Mouse (Mus musculus) liver, postnatal 0 days (tissue): Measurements from ENCODE around the gene Bcl2l11. TPM values are rescaled to one million over a fixed set of nuclear protein-coding genes. Genes with fewer than 3 reads are reported as not detected.

Experiments
- ATAC-seq: fragments of 200-750 bp; cut with Nextera tagmentation; 2 replicates; pipeline ENCODE4 v1.8.0; 2017; ENCODE audit warnings: mild to moderate bottlenecking, moderate library complexity
- DNase-seq: peaks from one replicate; pipeline ENCODE4 v3.0.0-alpha.2; 2016
- H3K27ac ChIP-seq: fragments of 300-500 bp; sonication (generic); 2 replicates; pipeline ENCODE4 v1.5.1; 2014; ENCODE audit warnings: antibody characterized with exemption, moderate library complexity, mild to moderate bottlenecking, low read depth
- H3K27me3 ChIP-seq: fragments of 300-500 bp; sonication (generic); 2 replicates; pipeline ENCODE4 v1.6.1; 2014; ENCODE audit warnings: low read length, control low read depth, mixed read lengths; ENCODE audit not compliant: insufficient read depth
- H3K36me3 ChIP-seq: fragments of 300-500 bp; sonication (generic); replicated peaks from 2 replicates; pipeline ENCODE4 v1.6.1; 2014; ENCODE audit warnings: mild to moderate bottlenecking, control low read depth, low read length, moderate library complexity, mixed read lengths; ENCODE audit not compliant: insufficient read depth
- H3K4me1 ChIP-seq: fragments of 300-500 bp; sonication (generic); 2 replicates; pipeline ENCODE4 v1.6.1; 2014; ENCODE audit warnings: antibody characterized with exemption, mild to moderate bottlenecking, control low read depth; ENCODE audit not compliant: insufficient read depth
- H3K4me2 ChIP-seq: fragments of 300-500 bp; sonication (generic); 2 replicates; pipeline ENCODE4 v1.6.1; 2014; ENCODE audit warnings: low read depth, mild to moderate bottlenecking, low read length, moderate library complexity, mixed read lengths
- H3K4me3 ChIP-seq: fragments of 300-500 bp; sonication (generic); 2 replicates; pipeline ENCODE4 v1.5.1; 2014; ENCODE audit warnings: low read depth, low read length
- H3K9ac ChIP-seq: fragments of 300-500 bp; sonication (generic); replicated peaks from 2 replicates; pipeline ENCODE4 v1.6.1; 2014; ENCODE audit warnings: mild to moderate bottlenecking, moderate library complexity
- H3K9me3 ChIP-seq: fragments of 300-500 bp; sonication (generic); 2 replicates; pipeline ENCODE4 v1.6.1; 2016; ENCODE audit warnings: mild to moderate bottlenecking, control low read depth, low read length, mixed read lengths
- CTCF ChIP-seq: sonication (generic); IDR thresholded peaks from 2 replicates; pipeline ENCODE4 v1.5.1; 2016; ENCODE audit warnings: antibody characterized with exemption, low read depth
- EP300 ChIP-seq: IDR thresholded peaks from 2 replicates; pipeline ENCODE4 v1.6.1; 2016; ENCODE audit warnings: antibody characterized with exemption, low read depth, mild to moderate bottlenecking
- WGBS: fragments of 180-500 bp; shearing (Covaris S2); extraction: QIAGEN DNeasy Blood & Tissue Kit; methylation state at CpG from one replicate; pipeline ENCODE4 v1.1.7; 2014; ENCODE audit not compliant: insufficient replicate concordance; 5-methylcytosine and 5-hydroxymethylcytosine counted together
- polyA plus RNA-seq: library from polyadenylated mRNA; unstranded; fragments of >200 nt; fragmentation: Nextera tagmentation; extraction: Ambion mirVana; gene quantifications from 2 replicates; pipeline ENCODE4 v1.2.1, GENCODE M21; 2015

Gene Bcl2l11
- polyA plus RNA-seq, 1 experiment from 2014 or later: 6.5 TPM

DNA sequence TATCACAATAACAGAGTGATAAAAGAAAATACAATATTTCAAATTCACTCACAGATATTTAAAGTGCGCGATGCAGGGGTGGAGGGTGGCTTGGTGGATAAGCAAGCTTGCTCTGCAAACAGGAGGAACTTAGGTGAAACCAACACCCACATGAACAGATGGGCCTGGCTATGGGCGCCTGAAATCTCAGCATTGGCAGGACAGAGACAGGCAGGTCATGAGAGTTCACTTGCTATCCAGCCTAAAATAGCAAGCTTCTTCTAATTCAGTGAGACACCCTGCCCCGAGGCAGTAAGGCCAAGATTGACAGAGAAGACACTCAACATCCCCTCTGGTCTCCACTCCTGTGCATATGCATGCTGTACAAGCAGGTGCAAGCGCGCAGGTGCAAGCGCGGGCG lies 23.8 kb upstream of the Bcl2l11 start:
- TF ChIP-seq CTCF (no peak), EP300 (no peak)
- H3K4me3 ChIP-seq: no peak overlapping the region
- no peaks in the 10 kb centered on the region for H3K9me3 ChIP-seq
- H3K4me1 ChIP-seq: 0 out of 2 replicates have a peak, but pooled peaks cover 4% of the 10 kb centered on the region
- WGBS: 85% methylated on average over 9 of the region's 9 CpGs
- H3K4me2 ChIP-seq: no peak overlapping the region
- ATAC-seq (no peak), DNase-seq (no peak)
- H3K36me3 ChIP-seq: no peaks in the 10 kb centered on the region
- no peak overlapping the region for H3K9ac ChIP-seq
- H3K27ac ChIP-seq: no peak overlapping the region
- H3K27me3 ChIP-seq: no peaks in the 10 kb centered on the region

DNA sequence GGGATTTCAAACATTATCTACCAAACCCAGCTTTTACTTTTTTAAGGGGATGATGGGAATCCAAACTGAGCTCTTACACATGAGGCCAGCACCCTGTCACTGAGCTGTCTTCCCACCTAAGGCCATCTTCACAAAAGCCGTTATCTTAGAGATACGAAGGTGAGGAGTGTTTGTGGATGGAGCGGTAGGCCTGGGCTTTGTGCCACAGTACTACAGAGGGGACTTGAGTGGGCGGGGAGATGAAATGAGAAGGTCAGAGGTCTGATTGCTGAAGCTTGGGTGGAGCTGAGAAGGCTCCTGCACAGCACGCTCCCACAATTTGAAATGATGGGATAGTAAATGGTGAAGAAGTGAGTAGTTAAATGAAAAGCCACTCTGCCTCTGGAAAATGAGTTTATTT lies 21.0 kb upstream of the Bcl2l11 start:
- Histone ChIP-seq H3K27me3 (no peaks in the 10 kb centered on the region), H3K4me3 (no peak overlapping the region), H3K36me3 (no peaks in the 10 kb centered on the region), H3K4me1 (0 out of 2 replicates have a peak, but pooled peaks cover 4% of the 10 kb centered on the region), H3K9me3 (no peaks in the 10 kb centered on the region), H3K27ac (no peak overlapping the region), H3K4me2 (no peak overlapping the region), H3K9ac (no peak overlapping the region)
- DNase-seq (no peak), ATAC-seq (no peak)
- WGBS: 54% methylated on average over 5 of the region's 5 CpGs
- TF ChIP-seq EP300: no peak
- no peak for TF ChIP-seq CTCF

DNA sequence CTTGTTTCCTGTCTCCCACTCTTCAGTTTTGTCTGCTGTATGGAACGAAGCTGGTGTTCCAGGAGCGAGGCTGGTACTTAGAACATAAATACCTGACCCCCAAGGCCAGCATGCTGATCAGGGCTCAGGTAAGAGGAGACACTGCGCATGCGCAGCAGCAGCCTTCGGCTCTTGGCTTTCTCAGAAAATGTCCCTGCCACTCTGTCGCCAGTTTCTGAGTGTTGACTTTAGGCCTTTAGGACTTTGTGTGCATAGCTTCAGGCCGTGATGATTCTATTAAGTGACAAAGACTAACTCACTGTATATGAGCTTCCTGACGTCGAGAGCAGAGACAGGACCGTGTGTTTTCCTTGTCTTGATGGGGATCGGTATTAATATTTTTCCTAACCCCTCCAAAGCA lies 20.2 kb upstream of the Bcl2l11 start:
- no peak overlapping the region for H3K4me3 ChIP-seq
- H3K27ac ChIP-seq: no peak overlapping the region
- DNase-seq: no peak
- H3K36me3 ChIP-seq: no peaks in the 10 kb centered on the region
- TF ChIP-seq CTCF (no peak), EP300 (no peak)
- WGBS: 68% methylated on average over 11 of the region's 11 CpGs
- no peak overlapping the region for H3K9ac ChIP-seq
- H3K4me2 ChIP-seq: no peak overlapping the region
- 0 out of 2 replicates have a peak, but pooled peaks cover 4% of the 10 kb centered on the region for H3K4me1 ChIP-seq
- H3K27me3 ChIP-seq: no peaks in the 10 kb centered on the region
- H3K9me3 ChIP-seq: no peaks in the 10 kb centered on the region
- no peak for ATAC-seq

DNA sequence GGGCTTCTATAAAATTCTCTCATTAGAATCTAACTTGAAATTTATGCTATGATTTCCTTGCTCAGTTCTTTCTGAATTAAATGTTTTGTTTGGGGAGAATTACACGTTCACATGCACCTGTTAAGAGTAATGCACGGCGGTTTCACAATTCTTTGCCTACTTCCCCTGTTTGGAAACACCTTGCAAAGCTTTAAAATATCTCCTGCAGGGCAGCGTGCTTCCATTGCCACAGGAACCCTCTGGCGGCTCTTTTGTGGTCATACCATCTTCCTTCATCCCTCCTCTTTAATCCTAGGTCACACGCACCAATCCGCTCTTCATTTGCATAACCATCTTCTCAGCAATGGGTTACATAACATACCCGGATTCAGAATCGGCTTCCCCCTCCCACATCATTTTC lies 14.3 kb upstream of the Bcl2l11 start:
- Histone ChIP-seq H3K4me3 (no peak overlapping the region), H3K9ac (no peak overlapping the region), H3K27ac (no peak overlapping the region), H3K9me3 (no peaks in the 10 kb centered on the region), H3K4me2 (no peak overlapping the region), H3K36me3 (no peaks in the 10 kb centered on the region), H3K4me1 (no peaks in the 10 kb centered on the region), H3K27me3 (no peaks in the 10 kb centered on the region)
- DNase-seq (no peak), ATAC-seq (no peak)
- TF ChIP-seq CTCF (no peak), EP300 (no peak)
- WGBS: 54% methylated on average over 9 of the region's 9 CpGs

DNA sequence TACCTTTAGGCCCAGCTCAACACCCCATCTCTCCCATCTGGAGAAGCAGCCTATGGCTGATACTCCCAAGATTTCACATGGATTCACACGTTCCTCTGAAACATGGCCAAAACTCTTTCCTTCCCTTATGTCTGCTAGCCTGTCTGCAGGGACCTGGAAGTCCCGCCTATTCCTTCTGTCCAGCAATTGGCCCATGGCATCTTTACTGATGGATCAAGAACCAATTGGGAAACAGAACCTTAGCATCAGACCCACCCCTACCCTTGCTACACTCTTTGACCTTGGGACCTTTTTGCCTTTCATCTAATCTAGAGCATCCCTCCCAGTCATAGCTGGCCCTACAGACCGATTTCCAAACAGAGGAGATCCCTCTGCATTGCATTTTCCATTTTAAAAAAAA lies 11.2 kb upstream of the Bcl2l11 start:
- no peak overlapping the region for H3K4me3 ChIP-seq
- no peak overlapping the region for H3K4me2 ChIP-seq
- TF ChIP-seq CTCF: no peak
- TF ChIP-seq EP300: no peak
- no peaks in the 10 kb centered on the region for H3K4me1 ChIP-seq
- DNase-seq (no peak), ATAC-seq (peak; percentile 29; the same call in 1 of the 2 replicates)
- H3K27me3 ChIP-seq: no peaks in the 10 kb centered on the region
- H3K27ac ChIP-seq: no peak overlapping the region
- no peaks in the 10 kb centered on the region for H3K36me3 ChIP-seq
- H3K9me3 ChIP-seq: no peaks in the 10 kb centered on the region
- H3K9ac ChIP-seq: no peak overlapping the region
- WGBS: 68% methylated on average over 3 of the region's 3 CpGs

DNA sequence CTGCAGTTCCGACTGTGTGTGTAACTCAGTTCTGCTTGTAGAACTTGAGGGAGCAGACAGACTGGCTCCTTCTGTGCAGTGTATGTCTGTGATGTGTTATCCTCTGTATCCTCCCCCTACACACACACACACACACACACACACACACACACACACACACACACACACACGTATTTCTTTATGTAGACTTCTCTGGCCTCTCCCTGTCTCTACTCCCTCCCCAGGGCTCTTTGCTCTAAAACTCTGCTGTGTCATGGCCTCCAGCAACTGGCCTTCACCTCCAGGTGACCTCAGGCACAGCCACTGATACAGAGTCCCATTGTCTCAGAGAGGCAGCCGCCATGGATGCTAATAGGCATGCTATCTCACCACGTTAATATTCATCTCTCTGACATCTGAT lies 10.3 kb upstream of the Bcl2l11 start:
- no peaks in the 10 kb centered on the region for H3K36me3 ChIP-seq
- H3K4me2 ChIP-seq: no peak overlapping the region
- no peaks in the 10 kb centered on the region for H3K9me3 ChIP-seq
- DNase-seq (no peak), ATAC-seq (no peak)
- TF ChIP-seq EP300 (no peak), CTCF (no peak)
- WGBS: 42% methylated on average over 4 of the region's 4 CpGs
- no peak overlapping the region for H3K27ac ChIP-seq
- H3K27me3 ChIP-seq: no peaks in the 10 kb centered on the region
- no peak overlapping the region for H3K9ac ChIP-seq
- H3K4me3 ChIP-seq: no peak overlapping the region
- no peaks in the 10 kb centered on the region for H3K4me1 ChIP-seq

DNA sequence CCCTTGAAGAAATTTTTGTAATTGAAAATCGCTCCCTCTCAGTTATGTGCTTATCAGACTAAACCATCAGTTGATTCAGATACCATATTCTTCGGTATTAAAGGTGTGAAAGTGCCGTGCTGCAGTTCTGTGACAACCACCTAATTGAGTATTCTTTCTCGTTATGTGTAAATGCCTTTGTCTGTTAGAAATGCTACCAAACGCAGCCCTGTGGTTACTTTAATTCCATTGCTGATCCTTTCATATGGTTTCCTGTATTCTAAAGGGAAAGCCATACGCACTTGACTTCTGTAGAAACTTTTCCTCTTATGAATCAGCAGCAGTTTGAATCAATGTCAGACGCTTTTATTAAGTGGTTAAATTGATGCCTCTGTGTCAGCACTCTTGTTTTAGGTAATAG lies 8.2 kb upstream of the Bcl2l11 start:
- H3K4me2 ChIP-seq: no peak overlapping the region
- no peaks in the 10 kb centered on the region for H3K36me3 ChIP-seq
- H3K27ac ChIP-seq: no peak overlapping the region
- no peak overlapping the region for H3K9ac ChIP-seq
- H3K9me3 ChIP-seq: no peaks in the 10 kb centered on the region
- H3K4me3 ChIP-seq: no peak overlapping the region
- ATAC-seq (no peak), DNase-seq (no peak)
- H3K27me3 ChIP-seq: peaks cover 2% of the 10 kb centered on the region; the same call in 1 of the 2 replicates
- H3K4me1 ChIP-seq: peaks cover 2% of the 10 kb centered on the region
- WGBS: 72% methylated on average over 7 of the region's 7 CpGs
- TF ChIP-seq EP300: no peak
- no peak for TF ChIP-seq CTCF
